Mouse (Mus musculus): ENCODE results near the gene Adm2. TPM values are rescaled to one million over a fixed set of nuclear protein-coding genes. Genes with fewer than 3 reads are reported as not detected.

Adm2 gene
- polyA plus RNA-seq, 1 experiment, result 5.3 TPM

- Histone ChIP-seq H3K27ac (ENCODE audit: control insufficient read depth, insufficient read depth, low read length) (no peak overlapping the region), H3K4me3 (ENCODE audit: control insufficient read depth, insufficient read depth, low read length) (no peak overlapping the region), H3K36me3 (ENCODE audit: control insufficient read depth, insufficient read depth, low read length) (peaks cover 23% of the 10 kb centered on the region), H3K4me1 (replicated peaks; ENCODE audit: control insufficient read depth, insufficient read depth, low read length) (peaks cover 33% of the 10 kb centered on the region), H3K27me3 (ENCODE audit: control insufficient read depth, insufficient read depth, low read length) (no peaks in the 10 kb centered on the region)
- no peak for DNase-seq
- 91% methylated on average over 5 of the region's 5 CpGs for WGBS
- no peak for TF ChIP-seq POLR2A (IDR thresholded peaks at IDR 0.05; ENCODE audit: control insufficient read depth, extremely low read depth, insufficient read depth, low read length, poor library complexity)
- TF ChIP-seq CTCF (IDR thresholded peaks at IDR 0.05; ENCODE audit: borderline replicate concordance, control insufficient read depth, extremely low read depth, insufficient read depth, low read length, poor library complexity), result no peak
Observed at GRCm38 (mm10) chr15:89285478-89285877, 37.0 kb upstream of the Adm2 start.

- H3K4me1 ChIP-seq (replicated peaks; ENCODE audit: control insufficient read depth, insufficient read depth, low read length), result peaks cover 33% of the 10 kb centered on the region
- peak; percentile 31 for DNase-seq
- 50% methylated on average over 7 of the region's 7 CpGs for WGBS
- TF ChIP-seq CTCF (IDR thresholded peaks at IDR 0.05; ENCODE audit: borderline replicate concordance, control insufficient read depth, extremely low read depth, insufficient read depth, low read length, poor library complexity) (no peak), POLR2A (IDR thresholded peaks at IDR 0.05; ENCODE audit: control insufficient read depth, extremely low read depth, insufficient read depth, low read length, poor library complexity) (no peak)
- H3K36me3 ChIP-seq (ENCODE audit: control insufficient read depth, insufficient read depth, low read length), result peaks cover 26% of the 10 kb centered on the region
- H3K4me3 ChIP-seq (ENCODE audit: control insufficient read depth, insufficient read depth, low read length), result no peak overlapping the region
- no peaks in the 10 kb centered on the region for H3K27me3 ChIP-seq (ENCODE audit: control insufficient read depth, insufficient read depth, low read length)
- no peak overlapping the region for H3K27ac ChIP-seq (ENCODE audit: control insufficient read depth, insufficient read depth, low read length)
Observed at GRCm38 (mm10) chr15:89286114-89286513, 36.4 kb upstream of the Adm2 start.

GRCm38 (mm10) chr15:89286582-89286981 lies 35.9 kb upstream of the Adm2 start:
- Histone ChIP-seq H3K27me3 (ENCODE audit: control insufficient read depth, insufficient read depth, low read length) (no peaks in the 10 kb centered on the region), H3K4me1 (replicated peaks; ENCODE audit: control insufficient read depth, insufficient read depth, low read length) (peaks cover 33% of the 10 kb centered on the region), H3K36me3 (ENCODE audit: control insufficient read depth, insufficient read depth, low read length) (peaks cover 31% of the 10 kb centered on the region), H3K27ac (ENCODE audit: control insufficient read depth, insufficient read depth, low read length) (peak overlapping the region; percentile 9; the same call in 1 of the 2 replicates), H3K4me3 (ENCODE audit: control insufficient read depth, insufficient read depth, low read length) (no peak overlapping the region)
- TF ChIP-seq POLR2A (IDR thresholded peaks at IDR 0.05; ENCODE audit: control insufficient read depth, extremely low read depth, insufficient read depth, low read length, poor library complexity), result no peak
- TF ChIP-seq CTCF (IDR thresholded peaks at IDR 0.05; ENCODE audit: borderline replicate concordance, control insufficient read depth, extremely low read depth, insufficient read depth, low read length, poor library complexity), result no peak
- no peak for DNase-seq
- WGBS, result 77% methylated on average over 5 of the region's 5 CpGs

GRCm38 (mm10) chr15:89288227-89288767 lies 34.2 kb upstream of the Adm2 start:
- Histone ChIP-seq H3K27ac (ENCODE audit: control insufficient read depth, insufficient read depth, low read length) (no peak overlapping the region), H3K4me3 (ENCODE audit: control insufficient read depth, insufficient read depth, low read length) (no peak overlapping the region), H3K36me3 (ENCODE audit: control insufficient read depth, insufficient read depth, low read length) (peaks cover 44% of the 10 kb centered on the region), H3K27me3 (ENCODE audit: control insufficient read depth, insufficient read depth, low read length) (no peaks in the 10 kb centered on the region), H3K4me1 (replicated peaks; ENCODE audit: control insufficient read depth, insufficient read depth, low read length) (peaks cover 18% of the 10 kb centered on the region)
- no peak for TF ChIP-seq POLR2A (IDR thresholded peaks at IDR 0.05; ENCODE audit: control insufficient read depth, extremely low read depth, insufficient read depth, low read length, poor library complexity)
- TF ChIP-seq CTCF (IDR thresholded peaks at IDR 0.05; ENCODE audit: borderline replicate concordance, control insufficient read depth, extremely low read depth, insufficient read depth, low read length, poor library complexity), result no peak
- WGBS, result 98% methylated on average over 23 of the region's 23 CpGs
- DNase-seq, result no peak

GRCm38 (mm10) chr15:89289455-89289854 lies 33.1 kb upstream of the Adm2 start:
- no peak for TF ChIP-seq POLR2A (IDR thresholded peaks at IDR 0.05; ENCODE audit: control insufficient read depth, extremely low read depth, insufficient read depth, low read length, poor library complexity)
- no peak for TF ChIP-seq CTCF (IDR thresholded peaks at IDR 0.05; ENCODE audit: borderline replicate concordance, control insufficient read depth, extremely low read depth, insufficient read depth, low read length, poor library complexity)
- H3K27me3 ChIP-seq (ENCODE audit: control insufficient read depth, insufficient read depth, low read length), result no peaks in the 10 kb centered on the region
- 99% methylated on average over 11 of the region's 11 CpGs for whole genome bisulfite sequencing
- no peak overlapping the region for H3K4me3 ChIP-seq (ENCODE audit: control insufficient read depth, insufficient read depth, low read length)
- H3K27ac ChIP-seq (ENCODE audit: control insufficient read depth, insufficient read depth, low read length), result no peak overlapping the region
- peaks cover 16% of the 10 kb centered on the region for H3K4me1 ChIP-seq (replicated peaks; ENCODE audit: control insufficient read depth, insufficient read depth, low read length)
- peaks cover 55% of the 10 kb centered on the region for H3K36me3 ChIP-seq (ENCODE audit: control insufficient read depth, insufficient read depth, low read length)
- DNase-seq, result no peak

- H3K27ac ChIP-seq (ENCODE audit: control insufficient read depth, insufficient read depth, low read length), result no peak overlapping the region
- peaks cover 76% of the 10 kb centered on the region for H3K36me3 ChIP-seq (ENCODE audit: control insufficient read depth, insufficient read depth, low read length)
- H3K4me1 ChIP-seq (replicated peaks; ENCODE audit: control insufficient read depth, insufficient read depth, low read length), result peaks cover 7% of the 10 kb centered on the region; the same call in 1 of the 2 replicates
- 93% methylated on average over 3 of the region's 3 CpGs for WGBS
- TF ChIP-seq POLR2A (IDR thresholded peaks at IDR 0.05; ENCODE audit: control insufficient read depth, extremely low read depth, insufficient read depth, low read length, poor library complexity) (no peak), CTCF (IDR thresholded peaks at IDR 0.05; ENCODE audit: borderline replicate concordance, control insufficient read depth, extremely low read depth, insufficient read depth, low read length, poor library complexity) (no peak)
- H3K27me3 ChIP-seq (ENCODE audit: control insufficient read depth, insufficient read depth, low read length), result no peaks in the 10 kb centered on the region
- DNase-seq, result no peak
- no peak overlapping the region for H3K4me3 ChIP-seq (ENCODE audit: control insufficient read depth, insufficient read depth, low read length)
Observed at GRCm38 (mm10) chr15:89291521-89291920, 31.0 kb upstream of the Adm2 start.

GRCm38 (mm10) chr15:89292795-89293194 lies 29.7 kb upstream of the Adm2 start:
- TF ChIP-seq POLR2A (IDR thresholded peaks at IDR 0.05; ENCODE audit: control insufficient read depth, extremely low read depth, insufficient read depth, low read length, poor library complexity) (no peak), CTCF (IDR thresholded peaks at IDR 0.05; ENCODE audit: borderline replicate concordance, control insufficient read depth, extremely low read depth, insufficient read depth, low read length, poor library complexity) (no peak)
- Histone ChIP-seq H3K36me3 (ENCODE audit: control insufficient read depth, insufficient read depth, low read length) (peaks cover 79% of the 10 kb centered on the region), H3K4me1 (replicated peaks; ENCODE audit: control insufficient read depth, insufficient read depth, low read length) (0 out of 2 replicates have a peak, but pooled peaks cover under 1% of the 10 kb centered on the region), H3K27ac (ENCODE audit: control insufficient read depth, insufficient read depth, low read length) (no peak overlapping the region), H3K4me3 (ENCODE audit: control insufficient read depth, insufficient read depth, low read length) (no peak overlapping the region), H3K27me3 (ENCODE audit: control insufficient read depth, insufficient read depth, low read length) (no peaks in the 10 kb centered on the region)
- 80% methylated on average over 2 of the region's 2 CpGs for WGBS
- DNase-seq, result no peak
